Mouse (Mus musculus) liver, postnatal 0 days (tissue): Measurements from ENCODE around the gene Samsn1.

Experiments
- CTCF ChIP-seq: sonication (generic); IDR thresholded peaks from 2 replicates; pipeline ENCODE4 v1.5.1; 2016; ENCODE audit warnings: antibody characterized with exemption, low read depth
- EP300 ChIP-seq: IDR thresholded peaks from 2 replicates; pipeline ENCODE4 v1.6.1; 2016; ENCODE audit warnings: antibody characterized with exemption, low read depth, mild to moderate bottlenecking

GRCm38 (mm10) chr16:76002870-76003572 is 19.1 kb downstream of the Samsn1 start:
- no peak for TF ChIP-seq CTCF
- peak; percentile 93 for TF ChIP-seq EP300
